Mouse (Mus musculus) spleen, adult 2 months (tissue): ENCODE measurements around the gene Zmiz1.

Source experiments
- CTCF ChIP-seq: fragments of 200-500 bp; IDR thresholded peaks from 2 replicates; pipeline ENCODE4 v1.5.1; 2011; ENCODE audit warnings: mild to moderate bottlenecking, inconsistent platforms; ENCODE audit not compliant: insufficient read depth, insufficient read length, insufficient replicate concordance; ENCODE audit errors: extremely low read depth
- POLR2A ChIP-seq: fragments of 200-500 bp; IDR thresholded peaks from 2 replicates; pipeline ENCODE4 v1.6.1; 2011; ENCODE audit warnings: low read depth, low read length, inconsistent platforms

- TF ChIP-seq POLR2A: no peak
- no peak for TF ChIP-seq CTCF
Observed at GRCm38 (mm10) chr14:25512803-25513202, 53.8 kb downstream of the Zmiz1 start.
